Mouse (Mus musculus) left cerebral cortex, postnatal 36 days (tissue): ENCODE measurements around the gene Tmem136. TPM values are rescaled to one million over a fixed set of nuclear protein-coding genes. Genes with fewer than 3 reads are reported as not detected.
A peak's percentile ranks its signal among the peaks of the same experiment; 100 is the strongest.
"Not testable (repeated sequence)": the region's sequence is repeated elsewhere in the genome, so short reads cannot be mapped to it uniquely, and the experiment has no call there.

Experiments
- DNase-seq, 2 experiments: peaks; one replicate each; pipeline ENCODE4 v3.0.0; 2021 to 2022; ENCODE audit warnings: low spot score in 2 of 2, mixed read lengths in 1 of 2
- intact Hi-C: fragments of 180-260 bp; cut with DNase I; formaldehyde crosslinking; loops from one replicate; pipeline ENCODE4 v1.15.1; 2025
- total RNA-seq, 2 experiments: library from RNA; stranded (reverse); gene quantifications; 2 replicates each; pipeline ENCODE4 v1.2.3; 2021

Tmem136 gene
- total RNA-seq, result 10 to 100 TPM; 18.1 to 18.6 TPM

GRCm38 (mm10) chr9:43116134-43116996, at the start of gene Tmem136:
Tmem136 (minus strand) TSS chr9:43116570.
- intact Hi-C loops, result no loop called here
- peak; percentile 67 to 76 for DNase-seq

GRCm38 (mm10) chr9:43155960-43156359, 39.6 kb upstream of the Tmem136 start:
- intact Hi-C loops, result no loop called here
- no peak for DNase-seq

- DNase-seq, result no peak
- intact Hi-C loops, result no loop called here
Observed at GRCm38 (mm10) chr9:43151779-43152178, 35.4 kb upstream of the Tmem136 start.

- intact Hi-C loops, result no loop called here
- no peak for DNase-seq
Observed at GRCm38 (mm10) chr9:43150957-43151356, 34.6 kb upstream of the Tmem136 start.

GRCm38 (mm10) chr9:43150075-43150474, 33.7 kb upstream of the Tmem136 start:
- DNase-seq, result peak; percentile 69 to 80
- intact Hi-C loops, result no loop called here

- peak; percentile 41 to 52 for DNase-seq
- intact Hi-C loops, result no loop called here
Observed at GRCm38 (mm10) chr9:43149498-43149897, 33.1 kb upstream of the Tmem136 start.

- DNase-seq, result no peak
- intact Hi-C loops, result no loop called here
Observed at GRCm38 (mm10) chr9:43145196-43145595, 28.8 kb upstream of the Tmem136 start.

GRCm38 (mm10) chr9:43144206-43144810, 27.9 kb upstream of the Tmem136 start:
- intact Hi-C loops, result loop anchor here (5.0 kb wide), 1 partner anchor 143 kb away; no protein-coding TSS in a partner anchor
- DNase-seq, result peak in 1 of 2 experiments; percentile 37

GRCm38 (mm10) chr9:43141839-43142238, 25.5 kb upstream of the Tmem136 start:
- DNase-seq, result peak; percentile 47 to 60

GRCm38 (mm10) chr9:43133525-43133924, 17.2 kb upstream of the Tmem136 start:
- peak; percentile 65 to 67 for DNase-seq
- intact Hi-C loops, result no loop called here

More at GRCm38 (mm10) chr9:43141839-43142238, 25.5 kb upstream of the Tmem136 start:
- intact Hi-C loops, result loop anchor here (1.0 to 5.0 kb wide), 2 partner anchors 69 to 145 kb away; no protein-coding TSS in a partner anchor

GRCm38 (mm10) chr9:43132380-43132779, 16.0 kb upstream of the Tmem136 start:
- DNase-seq, result no peak
- intact Hi-C loops, result no loop called here

GRCm38 (mm10) chr9:43131940-43132339, 15.6 kb upstream of the Tmem136 start:
- no peak for DNase-seq
- intact Hi-C loops, result no loop called here

- intact Hi-C loops, result no loop called here
- no peak for DNase-seq
Observed at GRCm38 (mm10) chr9:43130684-43131083, 14.3 kb upstream of the Tmem136 start.

- peak; percentile 47 to 58 for DNase-seq
- intact Hi-C loops, result no loop called here
Observed at GRCm38 (mm10) chr9:43127101-43127787, 10.9 kb upstream of the Tmem136 start.

- DNase-seq, result no peak
- intact Hi-C loops, result no loop called here
Observed at GRCm38 (mm10) chr9:43122379-43122778, 6.0 kb upstream of the Tmem136 start.

- DNase-seq, intact Hi-C loops: not testable (repeated sequence)
Observed at GRCm38 (mm10) chr9:43121948-43122347, 5.6 kb upstream of the Tmem136 start.

- intact Hi-C loops, result no loop called here
- no peak for DNase-seq
Observed at GRCm38 (mm10) chr9:43116997-43117336, 597 bp upstream of the Tmem136 start.

GRCm38 (mm10) chr9:43115431-43116133, 788 bp downstream of the Tmem136 start:
- intact Hi-C loops, result no loop called here
- DNase-seq, result no peak

- DNase-seq, result no peak
Observed at GRCm38 (mm10) chr9:43114833-43115232, 1.5 kb downstream of the Tmem136 start.

More at GRCm38 (mm10) chr9:43114833-43115232, 1.5 kb downstream of the Tmem136 start:
- intact Hi-C loops, result no loop called here
